Mouse (Mus musculus) embryonic facial prominence, embryonic 11.5 days (tissue): ENCODE measurements around the gene Lef1. TPM values are rescaled to one million over a fixed set of nuclear protein-coding genes. Genes with fewer than 3 reads are reported as not detected.

Experiments
- ATAC-seq: fragments of 200-750 bp; cut with Nextera tagmentation; replicated peaks from 2 replicates; pipeline ENCODE4 v1.8.0; 2017; ENCODE audit warnings: low read depth; ENCODE audit not compliant: insufficient number of reproducible peaks, low FRiP score, low TSS enrichment
- DNase-seq: peaks from one replicate; pipeline ENCODE4 v3.0.0-alpha.2; 2015; ENCODE audit warnings: low spot score
- H3K27ac ChIP-seq: fragments of 300-500 bp; sonication (generic); replicated peaks from 2 replicates; pipeline ENCODE4 v1.5.1; 2014; ENCODE audit warnings: mild to moderate bottlenecking, low read depth, low read length, control low read depth
- H3K27me3 ChIP-seq: fragments of 300-500 bp; sonication (generic); 2 replicates; pipeline ENCODE4 v1.6.1; 2014; ENCODE audit warnings: mild to moderate bottlenecking, low read length, moderate library complexity, mixed read lengths; ENCODE audit not compliant: control insufficient read depth, insufficient read depth
- H3K36me3 ChIP-seq: fragments of 300-500 bp; sonication (generic); replicated peaks from 2 replicates; pipeline ENCODE4 v1.6.1; 2014; ENCODE audit warnings: low read depth, mild to moderate bottlenecking, low read length, moderate library complexity, mixed read lengths; ENCODE audit not compliant: control insufficient read depth, insufficient read depth
- H3K4me1 ChIP-seq: fragments of 300-500 bp; sonication (generic); 2 replicates; pipeline ENCODE4 v1.6.1; 2014; ENCODE audit warnings: low read length, mixed read lengths; ENCODE audit not compliant: control insufficient read depth, insufficient read depth
- H3K4me2 ChIP-seq: fragments of 300-500 bp; sonication (generic); 2 replicates; pipeline ENCODE4 v1.6.1; 2014; ENCODE audit warnings: low read depth, mild to moderate bottlenecking, control low read depth, low read length, moderate library complexity
- H3K4me3 ChIP-seq: fragments of 300-500 bp; sonication (generic); 2 replicates; pipeline ENCODE4 v1.5.1; 2014; ENCODE audit warnings: low read depth, low read length, control low read depth
- H3K9ac ChIP-seq: fragments of 300-500 bp; sonication (generic); replicated peaks from 2 replicates; pipeline ENCODE4 v1.6.1; 2014; ENCODE audit warnings: mild to moderate bottlenecking, control low read depth, low read length
- H3K9me3 ChIP-seq: fragments of 300-500 bp; sonication (generic); replicated peaks from 2 replicates; pipeline ENCODE4 v1.6.1; 2016; ENCODE audit warnings: mild to moderate bottlenecking, low read length, inconsistent platforms, mixed read lengths; ENCODE audit not compliant: control insufficient read depth
- WGBS: fragments of 180-500 bp; shearing (Covaris S2); extraction: QIAGEN DNeasy Blood & Tissue Kit; methylation state at CpG from one replicate; pipeline ENCODE4 v1.1.7; 2014; 5-methylcytosine and 5-hydroxymethylcytosine counted together
- polyA plus RNA-seq: library from polyadenylated mRNA; unstranded; fragments of >200 nt; fragmentation: Nextera tagmentation; extraction: Ambion mirVana; gene quantifications from 2 replicates; pipeline ENCODE4 v1.2.1, GENCODE M21; 2014

Lef1 gene
- polyA plus RNA-seq, 1 experiment from 2014 or later, result 87.2 TPM

DNA sequence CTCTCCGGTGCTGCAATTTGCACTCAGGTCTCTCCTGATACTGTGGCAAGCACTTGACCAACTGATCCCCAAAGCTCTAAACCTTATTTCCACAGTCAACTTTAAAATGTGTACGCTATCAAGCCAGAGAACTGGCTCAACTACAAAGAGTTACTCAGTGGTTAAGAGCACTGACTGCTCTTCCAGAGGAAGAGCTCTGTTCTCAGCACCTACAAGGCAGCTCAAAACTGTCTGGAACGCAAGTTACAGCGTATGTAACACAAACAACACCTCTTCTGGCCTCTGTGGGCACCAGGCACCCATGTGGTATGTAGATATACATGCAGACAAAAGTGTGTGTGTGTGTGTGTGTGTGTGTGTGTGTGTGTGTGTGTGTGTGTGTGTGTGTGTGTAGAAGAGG lies 57.5 kb downstream of the Lef1 start:
- H3K4me1 ChIP-seq, result no peaks in the 10 kb centered on the region
- no peak overlapping the region for H3K4me2 ChIP-seq
- H3K9me3 ChIP-seq, result no peaks in the 10 kb centered on the region
- ATAC-seq, result no peak
- no peaks in the 10 kb centered on the region for H3K27me3 ChIP-seq
- H3K36me3 ChIP-seq, result no peaks in the 10 kb centered on the region
- WGBS, result 96% methylated on average over 4 of the region's 4 CpGs
- H3K4me3 ChIP-seq, result no peak overlapping the region
- H3K9ac ChIP-seq, result no peak overlapping the region
- DNase-seq, result no peak
- H3K27ac ChIP-seq, result no peak overlapping the region

GRCm38 (mm10) chr3:131169161-131169560 lies 58.9 kb downstream of the Lef1 start:
- no peak overlapping the region for H3K9ac ChIP-seq
- H3K27ac ChIP-seq, result no peak overlapping the region
- DNase-seq (no peak), ATAC-seq (no peak)
- no peak overlapping the region for H3K4me2 ChIP-seq
- no peaks in the 10 kb centered on the region for H3K27me3 ChIP-seq
- H3K9me3 ChIP-seq, result no peaks in the 10 kb centered on the region
- no peaks in the 10 kb centered on the region for H3K4me1 ChIP-seq
- H3K4me3 ChIP-seq, result no peak overlapping the region
- no peaks in the 10 kb centered on the region for H3K36me3 ChIP-seq
- WGBS, result 93% methylated on average over 6 of the region's 6 CpGs

DNA sequence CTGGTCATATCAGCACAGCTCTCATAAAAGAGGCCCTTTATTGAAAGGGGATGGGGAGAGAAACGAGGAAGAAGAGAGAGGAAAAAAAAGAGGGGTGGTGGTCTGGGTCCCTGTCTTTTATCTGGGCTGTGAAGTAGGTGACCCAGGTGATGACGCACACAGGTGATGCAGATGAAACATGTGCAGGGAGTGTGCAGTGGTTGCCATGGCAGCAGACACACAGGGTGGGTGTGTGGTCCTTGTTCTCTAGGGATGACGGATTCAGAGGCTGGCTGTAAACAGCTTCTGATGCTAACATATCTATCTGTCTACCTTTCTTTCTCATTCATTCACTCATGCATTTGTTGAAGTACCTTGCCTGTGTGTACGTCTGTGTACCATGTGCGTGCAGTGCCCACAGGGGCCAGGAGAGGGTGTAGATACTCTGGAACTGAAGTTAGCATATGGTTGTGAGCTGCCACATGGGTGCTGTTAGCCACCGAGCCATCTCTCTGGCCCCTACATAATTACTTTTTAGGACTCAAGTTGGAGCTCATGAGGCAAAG lies 59.9 kb downstream of the Lef1 start:
- Histone ChIP-seq H3K27me3 (no peaks in the 10 kb centered on the region), H3K4me3 (no peak overlapping the region), H3K36me3 (no peaks in the 10 kb centered on the region), H3K9ac (no peak overlapping the region), H3K4me2 (no peak overlapping the region), H3K9me3 (no peaks in the 10 kb centered on the region), H3K27ac (no peak overlapping the region), H3K4me1 (no peaks in the 10 kb centered on the region)
- DNase-seq (no peak), ATAC-seq (no peak)
- 95% methylated on average over 6 of the region's 6 CpGs for WGBS

DNA sequence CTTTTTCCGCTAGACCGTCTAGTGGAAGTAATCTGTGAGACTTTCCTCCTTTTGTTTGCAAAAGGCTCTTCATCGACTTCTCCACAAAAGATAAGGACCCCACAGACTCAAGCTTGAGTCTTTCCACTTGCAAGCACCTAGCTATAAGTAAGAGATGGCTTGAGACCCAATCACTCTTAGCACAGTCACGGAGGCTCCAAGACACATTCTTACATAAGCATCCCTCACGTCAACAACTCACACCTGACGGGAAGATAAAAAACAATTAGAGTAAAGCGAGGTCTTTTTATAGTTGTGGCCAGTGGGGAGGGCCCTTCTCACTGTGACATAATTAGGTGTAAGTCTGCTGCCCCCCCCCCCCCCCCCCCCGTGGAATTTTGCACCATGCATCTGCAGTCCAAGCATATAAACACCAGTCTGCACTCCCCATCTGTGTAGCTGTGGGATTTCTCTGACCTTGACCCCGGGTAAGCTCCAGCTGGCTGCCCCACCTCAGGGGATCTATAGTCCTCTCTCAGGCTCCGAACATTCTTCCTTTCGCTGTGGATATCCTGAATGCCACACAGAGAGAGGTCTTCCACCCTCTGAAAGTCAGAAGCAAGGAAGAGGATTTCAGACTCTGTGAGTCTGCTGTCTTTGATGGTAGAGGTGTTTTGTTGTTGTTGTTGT lies 61.2 kb downstream of the Lef1 start:
- no peaks in the 10 kb centered on the region for H3K4me1 ChIP-seq
- ATAC-seq (peak; percentile 74), DNase-seq (no peak)
- H3K9me3 ChIP-seq, result no peaks in the 10 kb centered on the region
- no peak overlapping the region for H3K4me2 ChIP-seq
- H3K9ac ChIP-seq, result no peak overlapping the region
- no peaks in the 10 kb centered on the region for H3K36me3 ChIP-seq
- no peak overlapping the region for H3K27ac ChIP-seq
- H3K27me3 ChIP-seq, result no peaks in the 10 kb centered on the region
- H3K4me3 ChIP-seq, result no peak overlapping the region
- WGBS, result 52% methylated on average over 10 of the region's 11 CpGs

GRCm38 (mm10) chr3:131172293-131172692 lies 62.0 kb downstream of the Lef1 start:
- Histone ChIP-seq H3K27ac (no peak overlapping the region), H3K36me3 (no peaks in the 10 kb centered on the region), H3K4me1 (no peaks in the 10 kb centered on the region), H3K4me3 (no peak overlapping the region), H3K9ac (no peak overlapping the region), H3K9me3 (no peaks in the 10 kb centered on the region), H3K4me2 (no peak overlapping the region), H3K27me3 (no peaks in the 10 kb centered on the region)
- ATAC-seq (no peak), DNase-seq (no peak)
- WGBS, result 90% methylated on average over 4 of the region's 4 CpGs

DNA sequence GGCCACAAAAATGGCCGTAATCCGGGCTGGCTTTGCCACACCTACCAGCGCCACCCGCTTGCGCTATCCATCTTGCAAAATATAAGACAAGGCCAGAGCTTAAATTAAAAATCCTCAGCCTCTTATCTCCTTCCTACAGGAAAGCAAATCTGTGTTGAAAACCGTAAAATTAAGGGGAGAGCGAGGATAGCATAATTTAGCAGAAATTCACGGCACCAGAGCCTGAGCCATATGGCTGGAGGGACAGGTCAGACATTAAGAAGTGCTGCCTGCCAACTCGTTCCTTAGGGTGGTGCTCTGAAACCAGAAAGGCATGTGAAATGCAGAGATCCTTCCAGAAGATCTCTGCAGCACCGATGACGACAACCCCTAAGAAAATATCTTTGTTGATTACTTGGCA lies 70.7 kb downstream of the Lef1 start:
- Histone ChIP-seq H3K27me3 (no peaks in the 10 kb centered on the region), H3K4me1 (no peaks in the 10 kb centered on the region), H3K9me3 (no peaks in the 10 kb centered on the region), H3K9ac (no peak overlapping the region), H3K4me2 (no peak overlapping the region), H3K27ac (no peak overlapping the region), H3K36me3 (no peaks in the 10 kb centered on the region), H3K4me3 (no peak overlapping the region)
- ATAC-seq, result no peak
- 84% methylated on average over 11 of the region's 11 CpGs for WGBS
- no peak for DNase-seq

DNA sequence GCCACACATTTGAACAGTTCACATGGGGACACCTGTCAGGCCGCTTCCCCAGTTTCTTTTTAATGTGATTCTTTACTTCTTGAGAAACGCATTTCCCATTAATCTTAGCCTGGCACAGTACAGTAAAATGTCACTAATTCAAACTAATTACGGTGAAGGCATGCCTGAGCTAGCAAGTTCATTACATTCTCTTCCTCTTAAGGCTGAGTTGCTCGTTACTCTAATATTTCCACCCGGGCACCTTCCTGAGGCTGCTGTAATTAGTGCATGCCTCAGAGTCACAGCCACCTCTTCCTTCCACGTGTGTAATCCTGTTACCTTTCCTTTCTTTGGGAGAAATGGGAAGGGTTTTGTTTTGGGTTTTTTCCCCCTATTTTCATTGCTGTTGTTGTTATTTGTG lies 71.9 kb downstream of the Lef1 start:
- ATAC-seq (no peak), DNase-seq (no peak)
- 63% methylated on average over 6 of the region's 6 CpGs for WGBS

GRCm38 (mm10) chr3:131186193-131186592 lies 75.9 kb downstream of the Lef1 start:
- 56% methylated on average over 5 of the region's 5 CpGs for WGBS

More for the DNA sequence above, 71.9 kb downstream of the Lef1 start:
- H3K27ac ChIP-seq, result no peak overlapping the region
- H3K9ac ChIP-seq, result no peak overlapping the region
- no peak overlapping the region for H3K4me3 ChIP-seq
- H3K4me2 ChIP-seq, result no peak overlapping the region
- no peaks in the 10 kb centered on the region for H3K27me3 ChIP-seq
- H3K36me3 ChIP-seq, result no peaks in the 10 kb centered on the region
- no peaks in the 10 kb centered on the region for H3K9me3 ChIP-seq
- no peaks in the 10 kb centered on the region for H3K4me1 ChIP-seq

More at GRCm38 (mm10) chr3:131186193-131186592, 75.9 kb downstream of the Lef1 start:
- no peak overlapping the region for H3K9ac ChIP-seq
- H3K27ac ChIP-seq, result no peak overlapping the region
- H3K4me2 ChIP-seq, result no peak overlapping the region
- DNase-seq (no peak), ATAC-seq (0 out of 2 replicates have a peak, but pooled peaks have one; percentile 40)
- no peaks in the 10 kb centered on the region for H3K36me3 ChIP-seq
- no peaks in the 10 kb centered on the region for H3K27me3 ChIP-seq
- H3K4me1 ChIP-seq, result no peaks in the 10 kb centered on the region
- no peaks in the 10 kb centered on the region for H3K9me3 ChIP-seq
- no peak overlapping the region for H3K4me3 ChIP-seq
